8 mouse cellular contexts compared by ENCODE assay signal in genomic region chr2:29787937-29788681, GRCm38 (mm10). TPM values are rescaled to one million over a fixed set of nuclear protein-coding genes. Genes with fewer than 3 reads are reported as not detected.
DNase-seq lines count a peak whose midpoint lies in the region; ATAC-seq and TF ChIP-seq lines count a peak whose summit lies in the region.

Gene Trub2, minus strand, starts transcription at chr2:29788502.

- peak within 1 kb of the TSS; percentile 64 for H3K4me2 ChIP-seq in hindbrain, embryonic 16.5 days (ENCODE audit: low read length)

- TF ChIP-seq CTCF in gastrocnemius, adult 2 months (IDR thresholded peaks at IDR 0.05) = no peak
- TF ChIP-seq CTCF in left cerebral cortex, adult 2 months (IDR thresholded peaks at IDR 0.05) = no peak

- peak within 1 kb of the TSS; percentile 89 for H3K27ac ChIP-seq in gastrocnemius, adult 2 months
- H3K27ac ChIP-seq in hindbrain, embryonic 16.5 days (ENCODE audit: low read depth, low read length) = peak within 1 kb of the TSS; percentile 60
- peak within 1 kb of the TSS; percentile 73 for H3K27ac ChIP-seq in left cerebral cortex, adult 2 months
- H3K27ac ChIP-seq in macrophage = peak within 1 kb of the TSS; percentile 52

- peaks cover 15% of the 10 kb centered on the region for H3K4me1 ChIP-seq in hindbrain, embryonic 16.5 days (ENCODE audit: control insufficient read depth, insufficient read depth, low read depth, low read length)

- peak within 1 kb of the TSS; percentile 74 for H3K9ac ChIP-seq in hindbrain, embryonic 16.5 days (ENCODE audit: low read depth, low read length)

- no peaks in the 10 kb centered on the region for H3K9me3 ChIP-seq in hindbrain, embryonic 16.5 days (ENCODE audit: control insufficient read depth, low read length)

- intact Hi-C loops in gastrocnemius, adult 2 months (cut with DNase I) = no loop called here
- intact Hi-C loops in left cerebral cortex, adult 2 months (cut with DNase I) = no loop called here

- peak; percentile 73 for ATAC-seq in activated CD4-positive, CD25-positive, alpha-beta regulatory T cell, adult 4 months
- peak; percentile 94 for ATAC-seq in common myeloid progenitor, adult 5-6 weeks (replicated peaks; ENCODE audit: low read depth, poor library complexity, severe bottlenecking)
- ATAC-seq in hindbrain, embryonic 16.5 days = peak; percentile 87

- peak; percentile 88 for DNase-seq in gastrocnemius, adult 2 months
- DNase-seq in left cerebral cortex, adult 2 months (ENCODE audit: extremely low spot score in 1 of 2, low spot score in 2 of 2) = peak; percentile 87 to 90
- peak; percentile 93 for DNase-seq in right cerebral cortex, adult 18-20 months
- DNase-seq in urinary bladder, adult 2 months (ENCODE audit: low spot score) = peak; percentile 70

- H3K27me3 ChIP-seq in hindbrain, embryonic 16.5 days (replicated peaks; ENCODE audit: control insufficient read depth, insufficient read depth, low read length) = no peaks in the 10 kb centered on the region

- H3K4me3 ChIP-seq in gastrocnemius, adult 2 months = peak within 1 kb of the TSS; percentile 87
- peak within 1 kb of the TSS; percentile 57 for H3K4me3 ChIP-seq in hindbrain, embryonic 16.5 days (ENCODE audit: low read length)
- H3K4me3 ChIP-seq in left cerebral cortex, adult 2 months = peak within 1 kb of the TSS; percentile 93
- H3K4me3 ChIP-seq in macrophage (ENCODE audit: inconsistent target) = peak within 1 kb of the TSS; percentile 62

- H3K36me3 ChIP-seq in hindbrain, embryonic 16.5 days (ENCODE audit: control insufficient read depth, insufficient read depth, low read length) = peaks cover 20% of the 10 kb centered on the region
- H3K36me3 ChIP-seq in macrophage (ENCODE audit: inconsistent target) = peaks cover 22% of the 10 kb centered on the region

- under 1% methylated on average over 45 of the region's 45 CpGs for WGBS in hindbrain, embryonic 16.5 days
- 1% methylated on average over 44 of the region's 45 CpGs for WGBS in macrophage (ENCODE audit: missing documents)

- peaks cover 23% of the 10 kb centered on the region for H3K79me2 ChIP-seq in macrophage (ENCODE audit: inconsistent target)

RNA-seq across cellular contexts. Expression of gene Trub2, which starts in this region (rescaled TPM):
- 10 to 100 TPM; 21.7 to 30.0 TPM for polyA plus RNA-seq in activated CD4-positive, CD25-positive, alpha-beta regulatory T cell, adult 4 months (2017; shearing (Covaris generic))
- total RNA-seq in common myeloid progenitor, adult 5-6 weeks (2017) = 45.7 and 58.0 TPM in 2 replicates
- total RNA-seq in gastrocnemius, adult 2 months (2021) = 10 to 100 TPM; 28.2 to 29.1 TPM
- polyA plus RNA-seq in hindbrain, embryonic 16.5 days (2015; fragmentation: Nextera tagmentation; extraction: Ambion mirVana) = 32.5 and 34.2 TPM in 2 replicates
- 10 to 100 TPM; 40.9 to 50.4 TPM for total RNA-seq in left cerebral cortex, adult 2 months (2021)
- total RNA-seq in macrophage (2018; cell fraction: chromatin; rRNA removed) = 100 to 1,000 TPM in 7 of 26 experiments, 10 to 100 TPM in 19; 27.3 to 139 (median 73.3) TPM
- total RNA-seq in macrophage (2018; cell fraction: cytosol; rRNA removed) = 10 to 100 TPM in 17 of 26 experiments, 1 to 10 TPM in 9; 5.3 to 17.3 (median 12.3) TPM
- total RNA-seq in macrophage (2018; cell fraction: nucleus; rRNA removed) = 100 to 1,000 TPM in 2 of 26 experiments, 10 to 100 TPM in 24; 13.1 to 107 (median 39.2) TPM
- 13.8 to 16.1 TPM (median 15.3 TPM) in 3 replicates for polyA plus RNA-seq in macrophage (2018)
- 21.6 and 26.1 TPM in 2 replicates for polyA plus RNA-seq in urinary bladder, adult 2 months (2012; rRNA removed)

Comparison
In these comparisons a context has a peak if more than half of its experiments do, and no peak if none do; other contexts are left out.
1. Peak in every context shown above with its lines: DNase-seq, ATAC-seq, H3K4me3 ChIP-seq and H3K27ac ChIP-seq.